Mouse (Mus musculus): ENCODE measurements around the gene Olfr320. TPM values are rescaled to one million over a fixed set of nuclear protein-coding genes. Genes with fewer than 3 reads are reported as not detected.

Gene Olfr320
- polyA plus RNA-seq, 1 experiment from 2014 or later: not detected

DNA sequence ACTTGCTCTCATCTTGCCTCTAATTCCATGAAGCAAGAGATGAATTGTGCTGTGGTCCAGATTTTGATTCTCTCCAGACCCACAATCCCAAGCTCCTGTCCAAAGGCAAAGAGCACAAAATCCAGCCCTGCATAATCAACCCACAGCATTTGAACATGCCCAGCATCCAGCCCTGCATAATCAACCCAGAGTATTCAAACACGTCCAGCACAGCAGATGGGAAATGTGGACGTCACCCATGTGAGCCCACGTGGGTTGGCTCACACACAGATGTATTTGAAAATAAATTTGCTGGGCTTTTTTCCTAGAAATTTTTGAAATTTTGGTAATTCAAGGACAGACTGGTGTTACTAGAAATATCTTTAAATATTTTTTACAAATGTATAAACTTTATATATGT lies 52.5 kb downstream of the Olfr320 start:
- no peak for ATAC-seq (ENCODE audit: low FRiP score)
- DNase-seq (ENCODE audit: low spot score): peak; percentile 26
- H3K4me3 ChIP-seq (replicated peaks; ENCODE audit: low read length): no peak overlapping the region

More for the DNA sequence above, 52.5 kb downstream of the Olfr320 start:
- H3K9ac ChIP-seq: no peak overlapping the region
- H3K4me2 ChIP-seq (replicated peaks): no peak overlapping the region
- no peaks in the 10 kb centered on the region for H3K4me1 ChIP-seq (replicated peaks; ENCODE audit: control insufficient read depth, insufficient read depth, low read length)
- no peaks in the 10 kb centered on the region for H3K36me3 ChIP-seq (replicated peaks; ENCODE audit: control insufficient read depth, insufficient read depth)
- WGBS: 44% methylated on average over 3 of the region's 3 CpGs
- no peaks in the 10 kb centered on the region for H3K27me3 ChIP-seq (ENCODE audit: control insufficient read depth, insufficient read depth, low read length)
- no peak overlapping the region for H3K27ac ChIP-seq
- H3K9me3 ChIP-seq (ENCODE audit: control insufficient read depth, low read length): no peaks in the 10 kb centered on the region

Other genes starting within 250 kb of the Olfr320 start
- not detected in 2 replicates for gene Gm12253, start 248.5 kb upstream of the Olfr320 start, polyA plus RNA-seq (2014; fragmentation: Nextera tagmentation; extraction: Ambion mirVana)
- not detected in 2 replicates for gene Lypd9, start 228.2 kb upstream of the Olfr320 start, polyA plus RNA-seq (2014; fragmentation: Nextera tagmentation; extraction: Ambion mirVana)
- gene Olfr30, start 218.8 kb upstream of the Olfr320 start, polyA plus RNA-seq (2014; fragmentation: Nextera tagmentation; extraction: Ambion mirVana): not detected in 2 replicates
- gene Olfr332, start 188.5 kb upstream of the Olfr320 start, polyA plus RNA-seq (2014; fragmentation: Nextera tagmentation; extraction: Ambion mirVana): not detected in 2 replicates
- gene Olfr331, start 178.5 kb upstream of the Olfr320 start, polyA plus RNA-seq (2014; fragmentation: Nextera tagmentation; extraction: Ambion mirVana): not detected in 2 replicates
- not detected in 2 replicates for gene Olfr330, start 146.3 kb upstream of the Olfr320 start, polyA plus RNA-seq (2014; fragmentation: Nextera tagmentation; extraction: Ambion mirVana)
- 0.12 TPM in 1 of 2 replicates, not detected in the other for gene Olfr329-ps, start 134.7 kb upstream of the Olfr320 start, polyA plus RNA-seq (2014; fragmentation: Nextera tagmentation; extraction: Ambion mirVana)
- 0.12 TPM in 1 of 2 replicates, not detected in the other for gene Olfr328, start 125.5 kb upstream of the Olfr320 start, polyA plus RNA-seq (2014; fragmentation: Nextera tagmentation; extraction: Ambion mirVana)
- gene Olfr224, start 110.5 kb upstream of the Olfr320 start, polyA plus RNA-seq (2014; fragmentation: Nextera tagmentation; extraction: Ambion mirVana): not detected in 2 replicates
- gene Olfr325, start 103.4 kb upstream of the Olfr320 start, polyA plus RNA-seq (2014; fragmentation: Nextera tagmentation; extraction: Ambion mirVana): not detected in 2 replicates
- 0.25 TPM in 1 of 2 replicates, not detected in the other for gene Olfr324, start 86.0 kb upstream of the Olfr320 start, polyA plus RNA-seq (2014; fragmentation: Nextera tagmentation; extraction: Ambion mirVana)
- not detected in 2 replicates for gene 2210407C18Rik, start 65.0 kb upstream of the Olfr320 start, polyA plus RNA-seq (2014; fragmentation: Nextera tagmentation; extraction: Ambion mirVana)
- gene Olfr323, start 50.6 kb upstream of the Olfr320 start, polyA plus RNA-seq (2014; fragmentation: Nextera tagmentation; extraction: Ambion mirVana): not detected in 2 replicates
- 0.20 TPM in 1 of 2 replicates, not detected in the other for gene Trim58, start 40.6 kb upstream of the Olfr320 start, polyA plus RNA-seq (2014; fragmentation: Nextera tagmentation; extraction: Ambion mirVana)
- gene Olfr322, start 22.3 kb upstream of the Olfr320 start, polyA plus RNA-seq (2014; fragmentation: Nextera tagmentation; extraction: Ambion mirVana): not detected in 2 replicates
- not detected in 2 replicates for gene Olfr319, start 18.1 kb downstream of the Olfr320 start, polyA plus RNA-seq (2014; fragmentation: Nextera tagmentation; extraction: Ambion mirVana)
- gene Olfr318, start 42.9 kb downstream of the Olfr320 start, polyA plus RNA-seq (2014; fragmentation: Nextera tagmentation; extraction: Ambion mirVana): not detected in 2 replicates
- 0.09 and 0.12 TPM in 2 replicates for gene Olfr317, start 58.1 kb downstream of the Olfr320 start, polyA plus RNA-seq (2014; fragmentation: Nextera tagmentation; extraction: Ambion mirVana)
- not detected in 2 replicates for gene Olfr316, start 71.6 kb downstream of the Olfr320 start, polyA plus RNA-seq (2014; fragmentation: Nextera tagmentation; extraction: Ambion mirVana)
- gene Olfr315, start 92.1 kb downstream of the Olfr320 start, polyA plus RNA-seq (2014; fragmentation: Nextera tagmentation; extraction: Ambion mirVana): not detected in 2 replicates
- gene Olfr314, start 101.9 kb downstream of the Olfr320 start, polyA plus RNA-seq (2014; fragmentation: Nextera tagmentation; extraction: Ambion mirVana): not detected in 2 replicates
- 6.5 and 9.4 TPM in 2 replicates for gene Fam183b, start 120.9 kb downstream of the Olfr320 start, polyA plus RNA-seq (2014; fragmentation: Nextera tagmentation; extraction: Ambion mirVana)
- not detected in 2 replicates for gene Olfr313, start 133.9 kb downstream of the Olfr320 start, polyA plus RNA-seq (2014; fragmentation: Nextera tagmentation; extraction: Ambion mirVana)
- gene Olfr312, start 148.1 kb downstream of the Olfr320 start, polyA plus RNA-seq (2014; fragmentation: Nextera tagmentation; extraction: Ambion mirVana): not detected in 2 replicates
- not detected in 2 replicates for gene Olfr311, start 158.2 kb downstream of the Olfr320 start, polyA plus RNA-seq (2014; fragmentation: Nextera tagmentation; extraction: Ambion mirVana)
- 24.2 and 25.7 TPM in 2 replicates for gene Gm12258, start 166.1 kb downstream of the Olfr320 start, polyA plus RNA-seq (2014; fragmentation: Nextera tagmentation; extraction: Ambion mirVana)
- gene 2810021J22Rik, start 186.1 kb downstream of the Olfr320 start, polyA plus RNA-seq (2014; fragmentation: Nextera tagmentation; extraction: Ambion mirVana): 13.6 and 14.6 TPM in 2 replicates
- gene Zfp39, start 223.1 kb downstream of the Olfr320 start, polyA plus RNA-seq (2014; fragmentation: Nextera tagmentation; extraction: Ambion mirVana): 8.7 and 9.8 TPM in 2 replicates
- gene Btnl10, start 236.8 kb downstream of the Olfr320 start, polyA plus RNA-seq (2014; fragmentation: Nextera tagmentation; extraction: Ambion mirVana): not detected in 2 replicates